Mouse (Mus musculus): Measurements from ENCODE around the gene Kansl1l. TPM values are rescaled to one million over a fixed set of nuclear protein-coding genes. Genes with fewer than 3 reads are reported as not detected.
A peak's percentile ranks its signal among the peaks of the same experiment; 100 is the strongest.

The Kansl1l gene
- polyA plus RNA-seq (2012; rRNA removed): 14.8 and 16.1 TPM in 2 replicates
- 15.3 and 16.1 TPM in 2 replicates for polyA plus RNA-seq (2014; fragmentation: Nextera tagmentation; extraction: Ambion mirVana)

- Histone ChIP-seq H3K27ac (replicated peaks; ENCODE audit: low read depth, low read length) (peak within 1 kb of the TSS; percentile 97), H3K27me3 (ENCODE audit: control insufficient read depth, insufficient read depth, low read length) (no peaks in the 10 kb centered on the region), H3K36me3 (ENCODE audit: control insufficient read depth, insufficient read depth, low read length) (no peaks in the 10 kb centered on the region), H3K4me3 (replicated peaks; ENCODE audit: low read length) (peak within 1 kb of the TSS; percentile 80), H3K9me3 (ENCODE audit: control insufficient read depth, low read length) (no peaks in the 10 kb centered on the region), H3K4me2 (replicated peaks; ENCODE audit: low read depth, low read length, severe bottlenecking) (peak within 1 kb of the TSS; percentile 60), H3K9ac (ENCODE audit: low read depth, low read length, severe bottlenecking) (peak within 1 kb of the TSS; percentile 93), H3K4me1 (ENCODE audit: control insufficient read depth, insufficient read depth, low read length) (peaks cover 4% of the 10 kb centered on the region)
- ATAC-seq (ENCODE audit: low FRiP score, low read depth) (peak; percentile 87), DNase-seq (ENCODE audit: low spot score) (peak; percentile 91)
- peak; percentile 79; the same call in 1 of the 2 replicates for TF ChIP-seq POLR2A (IDR thresholded peaks at IDR 0.05; ENCODE audit: borderline replicate concordance, extremely low read depth, insufficient read depth, insufficient read length)
- WGBS: 8% methylated on average over 2 of the region's 56 CpGs
These were observed at the start of gene Kansl1l for GRCm38 (mm10) chr1:66817453-66817839. Kansl1l (minus strand) TSS chr1:66817562.

GRCm38 (mm10) chr1:66865633-66866032, 48.3 kb upstream of the Kansl1l start:
- H3K4me1 ChIP-seq (ENCODE audit: control insufficient read depth, insufficient read depth, low read length): no peaks in the 10 kb centered on the region
- 0 out of 2 replicates have a peak, but pooled peaks cover under 1% of the 10 kb centered on the region for H3K9me3 ChIP-seq (ENCODE audit: control insufficient read depth, low read length)
- 85% methylated on average over 4 of the region's 4 CpGs for WGBS

GRCm38 (mm10) chr1:66863741-66864495, 46.6 kb upstream of the Kansl1l start:
- ATAC-seq (ENCODE audit: low FRiP score, low read depth): no peak

More at GRCm38 (mm10) chr1:66865633-66866032, 48.3 kb upstream of the Kansl1l start:
- no peaks in the 10 kb centered on the region for H3K27me3 ChIP-seq (ENCODE audit: control insufficient read depth, insufficient read depth, low read length)
- no peak overlapping the region for H3K9ac ChIP-seq (ENCODE audit: low read depth, low read length, severe bottlenecking)
- ATAC-seq (ENCODE audit: low FRiP score, low read depth): no peak
- DNase-seq (ENCODE audit: low spot score): no peak
- no peaks in the 10 kb centered on the region for H3K36me3 ChIP-seq (ENCODE audit: control insufficient read depth, insufficient read depth, low read length)
- no peak for TF ChIP-seq POLR2A (IDR thresholded peaks at IDR 0.05; ENCODE audit: borderline replicate concordance, extremely low read depth, insufficient read depth, insufficient read length)
- no peak overlapping the region for H3K27ac ChIP-seq (replicated peaks; ENCODE audit: low read depth, low read length)
- H3K4me3 ChIP-seq (replicated peaks; ENCODE audit: low read length): no peak overlapping the region
- no peak overlapping the region for H3K4me2 ChIP-seq (replicated peaks; ENCODE audit: low read depth, low read length, severe bottlenecking)

GRCm38 (mm10) chr1:66862712-66863511, 45.5 kb upstream of the Kansl1l start, which contains the start of gene Acadl:
Acadl (minus strand) TSS chr1:66863277.
- WGBS: 4% methylated on average over 47 of the region's 85 CpGs

More at GRCm38 (mm10) chr1:66863741-66864495, 46.6 kb upstream of the Kansl1l start:
- DNase-seq (ENCODE audit: low spot score): no peak
- H3K36me3 ChIP-seq (ENCODE audit: control insufficient read depth, insufficient read depth, low read length): no peaks in the 10 kb centered on the region
- H3K27me3 ChIP-seq (ENCODE audit: control insufficient read depth, insufficient read depth, low read length): no peaks in the 10 kb centered on the region
- no peak for TF ChIP-seq POLR2A (IDR thresholded peaks at IDR 0.05; ENCODE audit: borderline replicate concordance, extremely low read depth, insufficient read depth, insufficient read length)
- no peak overlapping the region for H3K27ac ChIP-seq (replicated peaks; ENCODE audit: low read depth, low read length)
- H3K4me3 ChIP-seq (replicated peaks; ENCODE audit: low read length): peak overlapping the region; percentile 77
- H3K4me2 ChIP-seq (replicated peaks; ENCODE audit: low read depth, low read length, severe bottlenecking): peak overlapping the region; percentile 53
- 8% methylated on average over 9 of the region's 9 CpGs for WGBS
- no peak overlapping the region for H3K9ac ChIP-seq (ENCODE audit: low read depth, low read length, severe bottlenecking)
- H3K4me1 ChIP-seq (ENCODE audit: control insufficient read depth, insufficient read depth, low read length): no peaks in the 10 kb centered on the region
- peaks cover 9% of the 10 kb centered on the region; the same call in 1 of the 2 replicates for H3K9me3 ChIP-seq (ENCODE audit: control insufficient read depth, low read length)

More at GRCm38 (mm10) chr1:66862712-66863511, 45.5 kb upstream of the Kansl1l start, which contains the start of gene Acadl:
- H3K4me3 ChIP-seq (replicated peaks; ENCODE audit: low read length): peak within 1 kb of the TSS; percentile 77
- DNase-seq (ENCODE audit: low spot score): peak; percentile 74
- no peaks in the 10 kb centered on the region for H3K27me3 ChIP-seq (ENCODE audit: control insufficient read depth, insufficient read depth, low read length)
- no peaks in the 10 kb centered on the region for H3K4me1 ChIP-seq (ENCODE audit: control insufficient read depth, insufficient read depth, low read length)
- no peak for TF ChIP-seq POLR2A (IDR thresholded peaks at IDR 0.05; ENCODE audit: borderline replicate concordance, extremely low read depth, insufficient read depth, insufficient read length)
- ATAC-seq (ENCODE audit: low FRiP score, low read depth): peak; percentile 87
- peak within 1 kb of the TSS; percentile 53 for H3K4me2 ChIP-seq (replicated peaks; ENCODE audit: low read depth, low read length, severe bottlenecking)
- peak within 1 kb of the TSS; percentile 70 for H3K27ac ChIP-seq (replicated peaks; ENCODE audit: low read depth, low read length)
- 0 out of 2 replicates have a peak, but pooled peaks cover 3% of the 10 kb centered on the region for H3K36me3 ChIP-seq (ENCODE audit: control insufficient read depth, insufficient read depth, low read length)
- peaks cover 13% of the 10 kb centered on the region; the same call in 1 of the 2 replicates for H3K9me3 ChIP-seq (ENCODE audit: control insufficient read depth, low read length)
- peak within 1 kb of the TSS; percentile 88 for H3K9ac ChIP-seq (ENCODE audit: low read depth, low read length, severe bottlenecking)

Data from limb, embryonic 14.5 days (tissue).